Mouse (Mus musculus) testis, adult 2 months (tissue): Measurements from ENCODE around the gene Nrxn2. TPM values are rescaled to one million over a fixed set of nuclear protein-coding genes. Genes with fewer than 3 reads are reported as not detected.

Source experiments
- H3K27ac ChIP-seq: fragments of 200-500 bp; 2 replicates; pipeline ENCODE4 v1.5.1; 2012; ENCODE audit warnings: low read depth, low read length; ENCODE audit not compliant: control insufficient read depth, insufficient read depth
- H3K27me3 ChIP-seq: fragments of 200-500 bp; 2 replicates; pipeline ENCODE4 v1.6.1; 2012; ENCODE audit warnings: mild to moderate bottlenecking, low read length, moderate library complexity; ENCODE audit not compliant: control insufficient read depth, insufficient read depth
- H3K36me3 ChIP-seq: fragments of 200-500 bp; 2 replicates; pipeline ENCODE4 v1.6.1; 2012; ENCODE audit warnings: mild to moderate bottlenecking, low read length; ENCODE audit not compliant: control insufficient read depth, insufficient read depth
- H3K4me1 ChIP-seq: fragments of 200-500 bp; 2 replicates; pipeline ENCODE4 v1.6.1; 2012; ENCODE audit warnings: low read length; ENCODE audit not compliant: control insufficient read depth, insufficient read depth
- H3K4me3 ChIP-seq: fragments of 200-500 bp; 2 replicates; pipeline ENCODE4 v1.5.1; 2012; ENCODE audit warnings: low read depth, mild to moderate bottlenecking, low read length, moderate library complexity, mixed read lengths; ENCODE audit not compliant: control insufficient read depth
- CTCF ChIP-seq: fragments of 200-500 bp; IDR thresholded peaks from 2 replicates; pipeline ENCODE4 v1.5.1; 2012; ENCODE audit warnings: low read depth, mild to moderate bottlenecking, inconsistent platforms, low read length, moderate library complexity; ENCODE audit not compliant: control insufficient read depth, insufficient read depth, insufficient replicate concordance
- POLR2A ChIP-seq: fragments of 200-500 bp; IDR thresholded peaks from 2 replicates; pipeline ENCODE4 v1.6.1; 2012; ENCODE audit warnings: low read depth, mild to moderate bottlenecking, inconsistent platforms, low read length, moderate library complexity; ENCODE audit not compliant: control insufficient read depth
- polyA plus RNA-seq: library from polyadenylated mRNA; depleted of rRNA; stranded (reverse); fragments of >200 nt; gene quantifications from 2 replicates; pipeline ENCODE4 v1.2.3, GENCODE M21; 2012; rRNA removed

Gene Nrxn2
- polyA plus RNA-seq, 1 experiment: 2.5 TPM

- Histone ChIP-seq H3K4me1 (no peaks in the 10 kb centered on the region), H3K27ac (no peak overlapping the region), H3K36me3 (no peaks in the 10 kb centered on the region), H3K27me3 (no peaks in the 10 kb centered on the region), H3K4me3 (no peak overlapping the region)
- TF ChIP-seq CTCF (no peak), POLR2A (no peak)
These were observed 150.5 kb downstream of the Nrxn2 start for GRCm38 (mm10) chr19:6569021-6569420.

GRCm38 (mm10) chr19:6569561-6569960, 151.0 kb downstream of the Nrxn2 start:
- H3K4me1 ChIP-seq: no peaks in the 10 kb centered on the region
- no peaks in the 10 kb centered on the region for H3K27me3 ChIP-seq
- H3K36me3 ChIP-seq: no peaks in the 10 kb centered on the region
- H3K27ac ChIP-seq: no peak overlapping the region
- H3K4me3 ChIP-seq: no peak overlapping the region
- TF ChIP-seq POLR2A (no peak), CTCF (no peak)

DNA sequence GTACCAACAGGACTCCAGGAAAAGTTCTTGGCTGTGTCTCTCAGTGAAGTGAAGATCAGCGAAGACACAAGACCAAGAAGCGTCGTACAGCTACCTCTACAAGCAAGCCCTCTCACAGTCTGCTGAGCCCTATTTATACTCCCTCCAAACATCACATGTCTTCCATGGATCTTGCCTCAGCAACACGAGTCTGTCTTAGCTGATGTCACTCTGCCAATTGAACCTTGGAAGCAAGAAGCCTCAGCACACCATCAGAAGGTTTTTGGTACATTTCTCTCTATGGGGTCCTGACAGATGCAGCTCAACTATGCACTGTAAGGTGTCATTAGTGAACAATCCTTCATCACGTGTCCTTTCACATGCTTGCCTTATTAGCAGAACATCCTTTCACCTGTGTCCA, 152.9 kb downstream of the Nrxn2 start:
- Histone ChIP-seq H3K27me3 (no peaks in the 10 kb centered on the region), H3K4me3 (no peak overlapping the region), H3K27ac (no peak overlapping the region), H3K36me3 (no peaks in the 10 kb centered on the region), H3K4me1 (no peaks in the 10 kb centered on the region)
- TF ChIP-seq CTCF: no peak
- no peak for TF ChIP-seq POLR2A

GRCm38 (mm10) chr19:6572001-6572400, 153.5 kb downstream of the Nrxn2 start:
- Histone ChIP-seq H3K4me1 (peaks cover 5% of the 10 kb centered on the region), H3K27ac (no peak overlapping the region), H3K36me3 (no peaks in the 10 kb centered on the region), H3K4me3 (no peak overlapping the region), H3K27me3 (no peaks in the 10 kb centered on the region)
- TF ChIP-seq CTCF (no peak), POLR2A (no peak)

Other genes starting within 250 kb of the Nrxn2 start
- 19.0 and 20.7 TPM in 2 replicates for gene Majin, start 234.3 kb upstream of the Nrxn2 start, polyA plus RNA-seq
- gene Gpha2, start 192.4 kb upstream of the Nrxn2 start, polyA plus RNA-seq: 3.8 and 4.3 TPM in 2 replicates
- gene Ppp2r5b, start 182.9 kb upstream of the Nrxn2 start, polyA plus RNA-seq: 4.6 TPM in 2 replicates
- gene Atg2a, start 177.1 kb upstream of the Nrxn2 start, polyA plus RNA-seq: 40.2 and 40.5 TPM in 2 replicates
- gene Ehd1, start 142.0 kb upstream of the Nrxn2 start, polyA plus RNA-seq: 521 and 642 TPM in 2 replicates
- 5.3 and 5.4 TPM in 2 replicates for gene Cdc42bpg, start 112.3 kb upstream of the Nrxn2 start, polyA plus RNA-seq
- gene Men1, start 83.8 kb upstream of the Nrxn2 start, polyA plus RNA-seq: 24.6 and 24.8 TPM in 2 replicates
- 21.4 and 24.8 TPM in 2 replicates for gene Map4k2, start 77.6 kb upstream of the Nrxn2 start, polyA plus RNA-seq
- gene Sf1, start 55.0 kb upstream of the Nrxn2 start, polyA plus RNA-seq: 167 and 174 TPM in 2 replicates
- 6.9 and 7.6 TPM in 2 replicates for gene Pygm, start 34.3 kb upstream of the Nrxn2 start, polyA plus RNA-seq
- gene Rasgrp2, start 19.4 kb upstream of the Nrxn2 start, polyA plus RNA-seq: 8.2 and 8.4 TPM in 2 replicates
- 6.9 and 7.3 TPM in 2 replicates for gene Slc22a12, start 124.3 kb downstream of the Nrxn2 start, polyA plus RNA-seq